In genomic region chr2:151039726-151040125, GRCm38 (mm10) we compare ENCODE assay signal across 8 mouse cellular contexts. TPM values are rescaled to one million over a fixed set of nuclear protein-coding genes. Genes with fewer than 3 reads are reported as not detected.
DNase-seq lines count a peak whose midpoint lies in the region; ATAC-seq lines count a peak whose summit lies in the region.

No protein-coding gene starts in this region.

- WGBS in intestine, embryonic 14.5 days = 31% methylated on average over 8 of the region's 8 CpGs
- 53% methylated on average over 8 of the region's 8 CpGs for WGBS in midbrain, embryonic 10.5 days

- H3K9me3 ChIP-seq in intestine, embryonic 14.5 days (ENCODE audit: control insufficient read depth, low read length) = no peaks in the 10 kb centered on the region
- H3K9me3 ChIP-seq in midbrain, embryonic 10.5 days (replicated peaks) = no peaks in the 10 kb centered on the region

- peaks cover 13% of the 10 kb centered on the region for H3K4me1 ChIP-seq in intestine, embryonic 14.5 days (replicated peaks; ENCODE audit: control insufficient read depth, insufficient read depth, low read length)
- peaks cover 19% of the 10 kb centered on the region for H3K4me1 ChIP-seq in midbrain, embryonic 10.5 days

- DNase-seq in adrenal gland, postnatal 14 days = peak; percentile 19
- no peak for DNase-seq in adrenal gland, adult 18-20 months (ENCODE audit: low spot score in 2 of 2)
- peak; percentile 10 for DNase-seq in right cerebral cortex, postnatal 4 days
- no peak for DNase-seq in right cerebral cortex, postnatal 14 days
- DNase-seq in intestine, embryonic 14.5 days (ENCODE audit: low spot score) = no peak
- no peak for DNase-seq in midbrain, embryonic 10.5 days (ENCODE audit: low spot score)
- no peak for DNase-seq in frontal cortex, postnatal 14 days (ENCODE audit: low spot score in 2 of 2)
- no peak for DNase-seq in urinary bladder, postnatal 36 days (ENCODE audit: low spot score in 2 of 2)

- H3K36me3 ChIP-seq in intestine, embryonic 14.5 days (ENCODE audit: control insufficient read depth, insufficient read depth, low read length) = no peaks in the 10 kb centered on the region
- H3K36me3 ChIP-seq in midbrain, embryonic 10.5 days = no peaks in the 10 kb centered on the region

- peak overlapping the region; percentile 98 for H3K9ac ChIP-seq in intestine, embryonic 14.5 days (ENCODE audit: low read length)

- H3K4me2 ChIP-seq in intestine, embryonic 14.5 days (ENCODE audit: low read length) = peak overlapping the region; percentile 89

- peak overlapping the region; percentile 95 for H3K4me3 ChIP-seq in intestine, embryonic 14.5 days (ENCODE audit: low read depth, low read length)
- peak overlapping the region; percentile 80 for H3K4me3 ChIP-seq in midbrain, embryonic 10.5 days

- peak overlapping the region; percentile 59 for H3K27ac ChIP-seq in intestine, embryonic 14.5 days (ENCODE audit: low read depth)
- H3K27ac ChIP-seq in midbrain, embryonic 10.5 days (replicated peaks) = peak overlapping the region; percentile 92

- peak; percentile 14 for ATAC-seq in intestine, embryonic 14.5 days (replicated peaks; ENCODE audit: low FRiP score, low TSS enrichment, low read depth)

- no peaks in the 10 kb centered on the region for H3K27me3 ChIP-seq in intestine, embryonic 14.5 days (replicated peaks; ENCODE audit: control insufficient read depth, insufficient read depth, low read length)
- H3K27me3 ChIP-seq in midbrain, embryonic 10.5 days (ENCODE audit: low read depth, poor library complexity, severe bottlenecking) = no peaks in the 10 kb centered on the region

RNA-seq across cellular contexts. Expression of gene Nanp, which starts 0.5 kb away (rescaled TPM):
- 10.8 and 13.4 TPM in 2 replicates for total RNA-seq in adrenal gland, postnatal 14 days (2021)
- 1 to 10 TPM; 7.8 to 9.2 TPM for total RNA-seq in adrenal gland, adult 18-20 months (2021)
- 51.4 and 54.9 TPM in 2 replicates for polyA plus RNA-seq in intestine, embryonic 14.5 days (2014; fragmentation: Nextera tagmentation; extraction: Ambion mirVana)
- polyA plus RNA-seq in midbrain, embryonic 10.5 days (2016; fragmentation: Nextera tagmentation; extraction: Ambion mirVana) = 54.3 and 58.4 TPM in 2 replicates

RNA-seq across cellular contexts. Expression of gene Ninl, which starts 0.5 kb away (rescaled TPM):
- total RNA-seq in adrenal gland, postnatal 14 days (2021) = 18.9 and 21.8 TPM in 2 replicates
- total RNA-seq in adrenal gland, adult 18-20 months (2021) = 10 to 100 TPM in 1 of 2 experiments, 1 to 10 TPM in 1; 8.1 to 32.8 TPM
- polyA plus RNA-seq in intestine, embryonic 14.5 days (2014; fragmentation: Nextera tagmentation; extraction: Ambion mirVana) = 10.7 and 11.7 TPM in 2 replicates
- polyA plus RNA-seq in midbrain, embryonic 10.5 days (2016; fragmentation: Nextera tagmentation; extraction: Ambion mirVana) = 19.6 and 20.9 TPM in 2 replicates

RNA-seq across cellular contexts. Expression of gene Gm14151, which starts 52.4 kb away (rescaled TPM):
- total RNA-seq in adrenal gland, postnatal 14 days (2021) = not detected in 2 replicates
- not detected for total RNA-seq in adrenal gland, adult 18-20 months (2021)
- polyA plus RNA-seq in intestine, embryonic 14.5 days (2014; fragmentation: Nextera tagmentation; extraction: Ambion mirVana) = not detected in 2 replicates
- not detected in 2 replicates for polyA plus RNA-seq in midbrain, embryonic 10.5 days (2016; fragmentation: Nextera tagmentation; extraction: Ambion mirVana)

RNA-seq across cellular contexts. Expression of gene Gm14147, which starts 58.3 kb away (rescaled TPM):
- total RNA-seq in adrenal gland, postnatal 14 days (2021) = not detected in 2 replicates
- not detected for total RNA-seq in adrenal gland, adult 18-20 months (2021)
- polyA plus RNA-seq in intestine, embryonic 14.5 days (2014; fragmentation: Nextera tagmentation; extraction: Ambion mirVana) = not detected in 2 replicates
- polyA plus RNA-seq in midbrain, embryonic 10.5 days (2016; fragmentation: Nextera tagmentation; extraction: Ambion mirVana) = not detected in 2 replicates

Comparison
In these comparisons a context has a peak if more than half of its experiments do, and no peak if none do; other contexts are left out.
1. DNase-seq: peak in adrenal gland, postnatal 14 days (single experiment) and right cerebral cortex, postnatal 4 days (single experiment); none in adrenal gland, adult 18-20 months (0 of 2), right cerebral cortex, postnatal 14 days (single experiment), intestine, embryonic 14.5 days (single experiment), midbrain, embryonic 10.5 days (single experiment), frontal cortex, postnatal 14 days (0 of 2) and urinary bladder, postnatal 36 days (0 of 2).